Mouse (Mus musculus) hindbrain, embryonic 11.5 days (tissue): ENCODE results near the gene Izumo1. TPM values are rescaled to one million over a fixed set of nuclear protein-coding genes. Genes with fewer than 3 reads are reported as not detected.

ENCODE experiments used
- ATAC-seq: fragments of 200-750 bp; cut with Nextera tagmentation; 2 replicates; pipeline ENCODE4 v1.8.0; 2017; ENCODE audit warnings: mild to moderate bottlenecking, moderate TSS enrichment, moderate library complexity; ENCODE audit not compliant: low FRiP score
- DNase-seq: peaks from one replicate; pipeline ENCODE4 v3.0.0-alpha.2; 2015; ENCODE audit warnings: low spot score
- H3K27ac ChIP-seq: fragments of 300-500 bp; sonication (generic); 2 replicates; pipeline ENCODE4 v1.5.1; 2014; ENCODE audit warnings: mild to moderate bottlenecking, low read depth, low read length
- H3K27me3 ChIP-seq: fragments of 300-500 bp; sonication (generic); 2 replicates; pipeline ENCODE4 v1.6.1; 2014; ENCODE audit warnings: mild to moderate bottlenecking, low read length, moderate library complexity, mixed read lengths; ENCODE audit not compliant: control insufficient read depth, insufficient read depth
- H3K36me3 ChIP-seq: fragments of 300-500 bp; sonication (generic); 2 replicates; pipeline ENCODE4 v1.6.1; 2014; ENCODE audit warnings: mild to moderate bottlenecking, low read length, moderate library complexity, mixed read lengths; ENCODE audit not compliant: control insufficient read depth, insufficient read depth
- H3K4me1 ChIP-seq: fragments of 300-500 bp; sonication (generic); replicated peaks from 2 replicates; pipeline ENCODE4 v1.6.1; 2014; ENCODE audit warnings: low read length, mixed read lengths; ENCODE audit not compliant: control insufficient read depth, insufficient read depth
- H3K4me2 ChIP-seq: fragments of 300-500 bp; sonication (generic); replicated peaks from 2 replicates; pipeline ENCODE4 v1.6.1; 2014; ENCODE audit warnings: mild to moderate bottlenecking, low read depth, low read length
- H3K4me3 ChIP-seq: fragments of 300-500 bp; sonication (generic); 2 replicates; pipeline ENCODE4 v1.5.1; 2014; ENCODE audit warnings: low read depth, low read length
- H3K9ac ChIP-seq: fragments of 300-500 bp; sonication (generic); 2 replicates; pipeline ENCODE4 v1.6.1; 2014; ENCODE audit warnings: low read depth, low read length
- H3K9me3 ChIP-seq: fragments of 300-500 bp; sonication (generic); 2 replicates; pipeline ENCODE4 v1.6.1; 2016; ENCODE audit warnings: low read length; ENCODE audit not compliant: control insufficient read depth
- WGBS: fragments of 180-500 bp; shearing (Covaris S2); extraction: QIAGEN DNeasy Blood & Tissue Kit; methylation state at CpG from one replicate; pipeline ENCODE4 v1.1.7; 2014; 5-methylcytosine and 5-hydroxymethylcytosine counted together
- polyA plus RNA-seq: library from polyadenylated mRNA; unstranded; fragments of >200 nt; fragmentation: Nextera tagmentation; extraction: Ambion mirVana; gene quantifications from 2 replicates; pipeline ENCODE4 v1.2.1, GENCODE M21; 2014

Izumo1 gene
- 0.12 and 0.18 TPM in 2 replicates for polyA plus RNA-seq

- H3K27ac ChIP-seq = no peak within 1 kb of the TSS
- 38% methylated on average over 9 of the region's 9 CpGs for WGBS
- ATAC-seq (no peak), DNase-seq (peak; percentile 33)
- no peaks in the 10 kb centered on the region; the same call in 1 of the 2 replicates for H3K4me1 ChIP-seq
- no peak within 1 kb of the TSS for H3K4me3 ChIP-seq
- H3K36me3 ChIP-seq = no peaks in the 10 kb centered on the region
- H3K9ac ChIP-seq = no peak within 1 kb of the TSS
- H3K9me3 ChIP-seq = no peaks in the 10 kb centered on the region
- no peak within 1 kb of the TSS for H3K4me2 ChIP-seq
- peaks cover 12% of the 10 kb centered on the region for H3K27me3 ChIP-seq
Observed at GRCm38 (mm10) chr7:45621443-45621842, at the start of gene Izumo1. Gene Izumo1, plus strand, starts transcription at chr7:45621811.

- Histone ChIP-seq H3K36me3 (no peaks in the 10 kb centered on the region), H3K9ac (no peak overlapping the region), H3K27me3 (no peaks in the 10 kb centered on the region), H3K4me3 (no peak overlapping the region), H3K27ac (no peak overlapping the region), H3K4me1 (no peaks in the 10 kb centered on the region), H3K9me3 (no peaks in the 10 kb centered on the region), H3K4me2 (no peak overlapping the region)
- ATAC-seq (no peak), DNase-seq (no peak)
- 90% methylated on average over 1 of the region's 1 CpGs for WGBS
Observed at GRCm38 (mm10) chr7:45571966-45572365, 49.6 kb upstream of the Izumo1 start.

GRCm38 (mm10) chr7:45573954-45574353, 47.7 kb upstream of the Izumo1 start:
- Histone ChIP-seq H3K36me3 (no peaks in the 10 kb centered on the region), H3K27me3 (no peaks in the 10 kb centered on the region), H3K4me2 (no peak overlapping the region), H3K4me1 (no peaks in the 10 kb centered on the region), H3K9ac (no peak overlapping the region), H3K4me3 (no peak overlapping the region), H3K9me3 (no peaks in the 10 kb centered on the region), H3K27ac (no peak overlapping the region)
- WGBS = 82% methylated on average over 8 of the region's 8 CpGs
- no peak for ATAC-seq
- DNase-seq = no peak

GRCm38 (mm10) chr7:45574472-45575379, 46.9 kb upstream of the Izumo1 start:
- Histone ChIP-seq H3K4me1 (no peaks in the 10 kb centered on the region), H3K9me3 (no peaks in the 10 kb centered on the region), H3K27ac (no peak overlapping the region), H3K36me3 (no peaks in the 10 kb centered on the region), H3K9ac (no peak overlapping the region), H3K4me2 (no peak overlapping the region), H3K4me3 (no peak overlapping the region), H3K27me3 (no peaks in the 10 kb centered on the region)
- WGBS = 86% methylated on average over 15 of the region's 15 CpGs
- ATAC-seq (no peak), DNase-seq (no peak)

GRCm38 (mm10) chr7:45585923-45586322, 35.7 kb upstream of the Izumo1 start:
- no peaks in the 10 kb centered on the region for H3K27me3 ChIP-seq
- no peak overlapping the region for H3K4me3 ChIP-seq
- ATAC-seq = no peak
- H3K27ac ChIP-seq = no peak overlapping the region
- no peaks in the 10 kb centered on the region for H3K9me3 ChIP-seq
- DNase-seq = no peak
- 88% methylated on average over 6 of the region's 6 CpGs for WGBS
- no peaks in the 10 kb centered on the region for H3K36me3 ChIP-seq
- no peak overlapping the region for H3K4me2 ChIP-seq
- no peak overlapping the region for H3K9ac ChIP-seq
- no peaks in the 10 kb centered on the region for H3K4me1 ChIP-seq

- no peak overlapping the region for H3K4me3 ChIP-seq
- no peak overlapping the region for H3K9ac ChIP-seq
- no peaks in the 10 kb centered on the region for H3K27me3 ChIP-seq
- 94% methylated on average over 23 of the region's 23 CpGs for WGBS
- H3K4me2 ChIP-seq = no peak overlapping the region
- no peaks in the 10 kb centered on the region for H3K4me1 ChIP-seq
- H3K36me3 ChIP-seq = no peaks in the 10 kb centered on the region
- ATAC-seq = no peak
- no peak for DNase-seq
- H3K27ac ChIP-seq = no peak overlapping the region
- no peaks in the 10 kb centered on the region for H3K9me3 ChIP-seq
Observed at GRCm38 (mm10) chr7:45587631-45588592, 33.7 kb upstream of the Izumo1 start.

- ATAC-seq = peak; percentile 97
- Histone ChIP-seq H3K27me3 (no peaks in the 10 kb centered on the region), H3K36me3 (no peaks in the 10 kb centered on the region), H3K9me3 (no peaks in the 10 kb centered on the region), H3K4me1 (no peaks in the 10 kb centered on the region), H3K9ac (peak overlapping the region; percentile 47; the same call in 1 of the 2 replicates), H3K4me3 (peak overlapping the region; percentile 25), H3K27ac (no peak overlapping the region; the same call in 1 of the 2 replicates), H3K4me2 (peak overlapping the region; percentile 41)
- DNase-seq = peak; percentile 94
- WGBS = 5% methylated on average over 19 of the region's 19 CpGs
Observed at GRCm38 (mm10) chr7:45589173-45589572, 32.4 kb upstream of the Izumo1 start.

- H3K36me3 ChIP-seq = no peaks in the 10 kb centered on the region
- no peak overlapping the region for H3K4me2 ChIP-seq
- no peaks in the 10 kb centered on the region for H3K4me1 ChIP-seq
- DNase-seq (no peak), ATAC-seq (no peak)
- no peaks in the 10 kb centered on the region for H3K9me3 ChIP-seq
- no peaks in the 10 kb centered on the region for H3K27me3 ChIP-seq
- no peak overlapping the region for H3K9ac ChIP-seq
- no peak overlapping the region for H3K4me3 ChIP-seq
- no peak overlapping the region for H3K27ac ChIP-seq
- WGBS = 95% methylated on average over 5 of the region's 5 CpGs
Observed at GRCm38 (mm10) chr7:45589898-45590297, 31.7 kb upstream of the Izumo1 start.
